Mouse (Mus musculus): Measurements from ENCODE around the gene Morn2. TPM values are rescaled to one million over a fixed set of nuclear protein-coding genes. Genes with fewer than 3 reads are reported as not detected.

The Morn2 gene
- total RNA-seq, 1 experiment = 10.7 TPM

GRCm38 (mm10) chr17:80278255-80278654 lies 11.7 kb upstream of the Morn2 start:
- DNase-seq (ENCODE audit: low read depth, low spot score) = no peak
- H3K4me1 ChIP-seq (ENCODE audit: control insufficient read depth in 2 of 2, insufficient read depth in 2 of 2, low read length in 2 of 2, poor library complexity in 1 of 2) = peaks cover 2 to 3% of the 10 kb centered on the region in 2 experiments; a peak in 1 of 4 replicates
- no peaks in the 10 kb centered on the region for H3K9me3 ChIP-seq (ENCODE audit: control insufficient read depth, insufficient read depth, low read depth, low read length)
- H3K4me3 ChIP-seq (ENCODE audit: insufficient read depth in 1 of 2, low read depth in 1 of 2, low read length in 2 of 2, poor library complexity in 1 of 2, severe bottlenecking in 1 of 2) = no peak overlapping the region
- peaks cover 7% of the 10 kb centered on the region for H3K36me3 ChIP-seq (ENCODE audit: control insufficient read depth, insufficient read depth, low read length, poor library complexity, severe bottlenecking)
- TF ChIP-seq ZC3H11A (IDR thresholded peaks at IDR 0.05; ENCODE audit: borderline replicate concordance, low read depth, low read length) = no peak
- no peak for TF ChIP-seq HCFC1 (IDR thresholded peaks at IDR 0.05; ENCODE audit: borderline replicate concordance, insufficient read depth, low read length)
- TF ChIP-seq CHD2 (IDR thresholded peaks at IDR 0.05; ENCODE audit: low read depth, low read length) = no peak
- no peak for TF ChIP-seq ZNF384 (IDR thresholded peaks at IDR 0.05; ENCODE audit: low read depth, low read length)
- TF ChIP-seq MAFK (IDR thresholded peaks at IDR 0.05; ENCODE audit: insufficient read depth, low read depth, low read length) = no peak
- no peak overlapping the region for H3K27ac ChIP-seq (ENCODE audit: insufficient read depth, low read depth, low read length, poor library complexity, severe bottlenecking)
- in situ Hi-C loops (cut with MboI; ENCODE audit: low sequenced_read_pairs in 2 of 2, unreplicated experiment in 2 of 2) = no loop called here
- no peak overlapping the region for H3K9ac ChIP-seq (ENCODE audit: insufficient read depth, low read depth, low read length, poor library complexity, severe bottlenecking)

GRCm38 (mm10) chr17:80279340-80280070 lies 10.5 kb upstream of the Morn2 start:
- in situ Hi-C loops (cut with MboI; ENCODE audit: low sequenced_read_pairs in 2 of 2, unreplicated experiment in 2 of 2) = no loop called here
- no peak overlapping the region for H3K27ac ChIP-seq (ENCODE audit: insufficient read depth, low read depth, low read length, poor library complexity, severe bottlenecking)

GRCm38 (mm10) chr17:80284446-80284845 lies 5.6 kb upstream of the Morn2 start:
- no peak overlapping the region for H3K9ac ChIP-seq (ENCODE audit: insufficient read depth, low read depth, low read length, poor library complexity, severe bottlenecking)
- H3K4me3 ChIP-seq (ENCODE audit: insufficient read depth in 1 of 2, low read depth in 1 of 2, low read length in 2 of 2, poor library complexity in 1 of 2, severe bottlenecking in 1 of 2) = no peak overlapping the region
- TF ChIP-seq ZC3H11A (IDR thresholded peaks at IDR 0.05; ENCODE audit: borderline replicate concordance, low read depth, low read length) (no peak), MAFK (IDR thresholded peaks at IDR 0.05; ENCODE audit: insufficient read depth, low read depth, low read length) (no peak), ZNF384 (IDR thresholded peaks at IDR 0.05; ENCODE audit: low read depth, low read length) (no peak), CHD2 (IDR thresholded peaks at IDR 0.05; ENCODE audit: low read depth, low read length) (no peak), HCFC1 (IDR thresholded peaks at IDR 0.05; ENCODE audit: borderline replicate concordance, insufficient read depth, low read length) (no peak)
- peaks cover 1% of the 10 kb centered on the region; the same call in 1 of the 2 replicates for H3K36me3 ChIP-seq (ENCODE audit: control insufficient read depth, insufficient read depth, low read length, poor library complexity, severe bottlenecking)
- in situ Hi-C loops (cut with MboI; ENCODE audit: low sequenced_read_pairs in 2 of 2, unreplicated experiment in 2 of 2) = no loop called here
- peaks cover 2 to 4% of the 10 kb centered on the region in 2 experiments; a peak in 1 of 4 replicates for H3K4me1 ChIP-seq (ENCODE audit: control insufficient read depth in 2 of 2, insufficient read depth in 2 of 2, low read length in 2 of 2, poor library complexity in 1 of 2)
- no peak overlapping the region for H3K27ac ChIP-seq (ENCODE audit: insufficient read depth, low read depth, low read length, poor library complexity, severe bottlenecking)
- H3K9me3 ChIP-seq (ENCODE audit: control insufficient read depth, insufficient read depth, low read depth, low read length) = no peaks in the 10 kb centered on the region
- no peak for DNase-seq (ENCODE audit: low read depth, low spot score)

More at GRCm38 (mm10) chr17:80279340-80280070, 10.5 kb upstream of the Morn2 start:
- Histone ChIP-seq H3K4me1 (ENCODE audit: control insufficient read depth in 2 of 2, insufficient read depth in 2 of 2, low read length in 2 of 2, poor library complexity in 1 of 2) (peaks cover 2 to 4% of the 10 kb centered on the region in 2 experiments; a peak in 1 of 4 replicates), H3K9me3 (ENCODE audit: control insufficient read depth, insufficient read depth, low read depth, low read length) (no peaks in the 10 kb centered on the region), H3K4me3 (ENCODE audit: insufficient read depth in 1 of 2, low read depth in 1 of 2, low read length in 2 of 2, poor library complexity in 1 of 2, severe bottlenecking in 1 of 2) (no peak overlapping the region), H3K9ac (ENCODE audit: insufficient read depth, low read depth, low read length, poor library complexity, severe bottlenecking) (no peak overlapping the region), H3K36me3 (ENCODE audit: control insufficient read depth, insufficient read depth, low read length, poor library complexity, severe bottlenecking) (peaks cover 4% of the 10 kb centered on the region)
- TF ChIP-seq CHD2 (IDR thresholded peaks at IDR 0.05; ENCODE audit: low read depth, low read length) (no peak), ZNF384 (IDR thresholded peaks at IDR 0.05; ENCODE audit: low read depth, low read length) (no peak), MAFK (IDR thresholded peaks at IDR 0.05; ENCODE audit: insufficient read depth, low read depth, low read length) (no peak), HCFC1 (IDR thresholded peaks at IDR 0.05; ENCODE audit: borderline replicate concordance, insufficient read depth, low read length) (no peak), ZC3H11A (IDR thresholded peaks at IDR 0.05; ENCODE audit: borderline replicate concordance, low read depth, low read length) (no peak)
- no peak for DNase-seq (ENCODE audit: low read depth, low spot score)

- H3K9ac ChIP-seq (ENCODE audit: insufficient read depth, low read depth, low read length, poor library complexity, severe bottlenecking) = no peak overlapping the region
- in situ Hi-C loops (cut with MboI; ENCODE audit: low sequenced_read_pairs in 2 of 2, unreplicated experiment in 2 of 2) = no loop called here
- H3K4me3 ChIP-seq (ENCODE audit: insufficient read depth in 1 of 2, low read depth in 1 of 2, low read length in 2 of 2, poor library complexity in 1 of 2, severe bottlenecking in 1 of 2) = no peak overlapping the region
- no peaks in the 10 kb centered on the region for H3K9me3 ChIP-seq (ENCODE audit: control insufficient read depth, insufficient read depth, low read depth, low read length)
- TF ChIP-seq ZNF384 (IDR thresholded peaks at IDR 0.05; ENCODE audit: low read depth, low read length) (no peak), MAFK (IDR thresholded peaks at IDR 0.05; ENCODE audit: insufficient read depth, low read depth, low read length) (no peak), HCFC1 (IDR thresholded peaks at IDR 0.05; ENCODE audit: borderline replicate concordance, insufficient read depth, low read length) (no peak), CHD2 (IDR thresholded peaks at IDR 0.05; ENCODE audit: low read depth, low read length) (no peak), ZC3H11A (IDR thresholded peaks at IDR 0.05; ENCODE audit: borderline replicate concordance, low read depth, low read length) (no peak)
- H3K4me1 ChIP-seq (ENCODE audit: control insufficient read depth in 2 of 2, insufficient read depth in 2 of 2, low read length in 2 of 2, poor library complexity in 1 of 2) = peaks cover 0 to 4% of the 10 kb centered on the region in 2 experiments; a peak in 1 of 4 replicates
- H3K36me3 ChIP-seq (ENCODE audit: control insufficient read depth, insufficient read depth, low read length, poor library complexity, severe bottlenecking) = no peaks in the 10 kb centered on the region
- no peak for DNase-seq (ENCODE audit: low read depth, low spot score)
- no peak overlapping the region for H3K27ac ChIP-seq (ENCODE audit: insufficient read depth, low read depth, low read length, poor library complexity, severe bottlenecking)
These were observed 2.0 kb upstream of the Morn2 start for GRCm38 (mm10) chr17:80288012-80288411.
